Mouse (Mus musculus): ENCODE measurements at regions not wholly inside any gene's neighbourhood (a gene's known extent, or its start where the extent isn't known, plus 50 kb on each side); places are given as distances from the start of the nearest gene placed in this dataset.
"Not testable (repeated sequence)": the region's sequence is repeated elsewhere in the genome, so short reads cannot be mapped to it uniquely, and the experiment has no call there.

DNA sequence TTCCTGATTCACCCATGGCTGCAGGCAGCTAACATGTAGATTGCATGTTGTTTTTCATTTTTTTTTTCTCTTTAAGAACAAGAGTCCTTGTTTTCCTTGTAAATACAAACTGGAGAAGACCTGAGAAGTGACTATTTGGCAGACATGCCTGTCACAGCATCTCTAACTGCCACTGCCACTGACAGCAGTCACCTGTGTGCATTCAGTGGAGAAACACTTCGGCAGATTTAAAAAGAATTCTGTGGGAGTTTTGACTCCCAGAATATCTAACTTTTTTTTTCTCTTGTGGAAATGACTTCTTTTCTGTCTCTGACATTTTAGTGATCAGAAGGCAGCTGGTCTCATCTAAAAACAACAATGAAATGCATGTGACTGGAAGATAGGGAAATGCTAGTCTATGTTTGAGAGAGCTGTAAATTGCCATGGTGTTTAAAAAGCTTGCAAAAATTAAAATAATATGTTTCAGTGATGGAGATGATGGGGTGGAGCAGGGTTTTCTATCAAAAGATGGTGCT lies 526.0 kb upstream of the Agtr1b start:
- no peak for DNase-seq (ENCODE audit: low read depth)

DNA sequence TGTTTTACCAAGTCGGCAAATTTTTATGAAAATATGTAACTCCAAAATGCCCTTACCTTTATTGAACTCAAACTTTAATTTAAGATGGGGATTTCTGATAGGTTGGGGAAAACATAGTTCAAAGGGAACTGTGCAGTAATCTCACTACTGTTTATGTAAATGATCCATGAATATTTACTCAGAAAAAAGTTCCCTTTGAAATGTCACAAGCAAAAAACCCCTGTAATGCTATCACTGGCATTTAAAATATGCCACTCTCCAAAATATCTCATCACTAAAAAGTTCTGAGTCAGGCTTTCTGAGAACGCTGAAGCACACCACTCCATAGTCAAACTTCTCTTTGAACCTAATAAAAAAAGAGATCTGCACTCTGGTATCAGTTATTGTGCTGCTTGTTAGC lies 497.3 kb upstream of the Agtr1b start:
- DNase-seq (ENCODE audit: low read depth) = no peak

DNA sequence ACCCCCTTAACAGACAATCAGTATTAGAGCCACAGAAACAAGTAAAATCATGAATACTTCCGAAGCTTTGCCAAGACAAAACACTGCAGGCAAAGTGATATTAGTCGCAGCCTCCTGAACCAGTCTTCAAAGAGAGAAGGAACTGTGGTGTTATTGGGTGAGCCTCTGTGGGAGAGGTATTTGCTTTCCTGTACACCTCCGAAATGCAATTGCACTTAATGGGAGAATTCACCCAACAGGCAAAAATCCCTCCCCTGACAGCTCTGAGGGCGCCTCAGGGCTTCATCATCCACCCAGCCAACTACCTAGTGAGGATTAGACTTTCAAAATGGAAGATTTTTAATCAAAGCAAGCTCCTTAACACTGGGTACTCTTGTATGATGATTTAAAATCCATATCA lies 464.1 kb upstream of the Agtr1b start:
- DNase-seq (ENCODE audit: low read depth) = no peak

DNA sequence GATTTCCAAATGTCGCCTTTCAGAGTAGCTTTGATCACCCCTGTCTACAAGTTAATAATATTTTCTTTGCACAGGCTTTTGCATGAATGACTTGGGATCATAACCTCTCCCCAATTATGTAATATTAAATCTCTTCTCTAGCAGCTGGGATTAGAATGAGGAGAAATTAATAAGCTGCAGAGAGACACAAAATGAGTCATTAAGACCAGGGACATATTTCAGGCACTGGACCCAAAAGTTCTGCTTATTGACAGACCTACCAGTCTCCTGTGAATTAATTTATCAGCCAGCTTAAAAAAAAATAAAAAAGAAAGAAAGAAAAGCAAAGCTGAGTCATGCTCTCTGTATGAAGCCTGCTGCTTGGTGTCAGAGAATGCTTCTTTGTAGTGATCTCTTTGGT lies 462.4 kb upstream of the Agtr1b start:
- no peak for DNase-seq (ENCODE audit: low read depth)

DNA sequence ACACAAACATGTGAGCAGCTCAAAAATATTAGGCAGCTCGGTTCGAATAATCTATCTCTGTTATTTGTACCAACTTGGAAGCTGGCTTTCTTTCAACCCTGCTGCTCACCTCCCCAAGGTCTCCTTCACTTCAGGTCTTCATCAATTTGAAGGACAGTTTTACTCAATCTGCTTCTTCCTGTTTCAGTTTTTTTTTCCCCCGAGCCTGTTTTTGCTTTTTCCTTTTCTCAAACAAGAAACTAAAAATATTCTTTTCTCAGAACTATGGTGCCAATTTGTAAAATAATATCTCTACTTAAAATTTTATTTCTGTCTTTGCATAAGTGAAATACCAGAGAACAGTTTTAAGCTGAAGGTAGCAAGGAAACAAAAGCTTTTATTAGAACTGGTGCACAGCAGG lies 461.8 kb upstream of the Agtr1b start:
- no peak for DNase-seq (ENCODE audit: low read depth)

DNA sequence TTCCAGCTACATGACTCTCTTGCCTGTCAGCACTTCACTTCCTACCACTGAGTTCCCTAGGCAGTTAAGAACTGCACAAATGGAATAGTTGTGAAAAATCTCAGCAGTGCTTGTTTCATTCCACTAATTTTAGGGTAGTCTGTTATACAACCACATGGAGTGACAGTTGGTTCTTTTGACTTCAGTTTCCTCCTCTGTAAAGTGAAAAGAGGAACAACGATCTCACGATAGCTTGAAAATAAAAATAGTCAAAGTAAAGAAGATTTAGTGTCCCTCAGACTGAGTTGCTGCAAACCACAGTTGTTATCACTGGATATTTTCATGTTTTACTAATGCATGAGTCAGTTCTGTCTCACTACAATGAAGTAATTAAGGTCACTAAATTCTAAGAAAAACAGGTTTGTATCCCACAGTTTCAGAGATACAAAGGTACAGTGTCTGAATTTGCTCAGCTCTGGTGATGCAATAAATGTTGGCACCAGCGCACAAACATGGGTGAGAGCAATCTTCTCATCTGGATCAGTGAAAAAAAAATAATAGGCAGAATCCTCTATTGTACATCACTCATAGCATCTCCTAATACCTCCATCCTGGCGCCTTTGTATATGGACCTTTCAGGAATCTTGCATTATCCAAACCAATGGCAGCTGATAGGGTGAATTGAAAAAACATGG lies 458.8 kb upstream of the Agtr1b start:
- no peak for DNase-seq (ENCODE audit: low read depth)

DNA sequence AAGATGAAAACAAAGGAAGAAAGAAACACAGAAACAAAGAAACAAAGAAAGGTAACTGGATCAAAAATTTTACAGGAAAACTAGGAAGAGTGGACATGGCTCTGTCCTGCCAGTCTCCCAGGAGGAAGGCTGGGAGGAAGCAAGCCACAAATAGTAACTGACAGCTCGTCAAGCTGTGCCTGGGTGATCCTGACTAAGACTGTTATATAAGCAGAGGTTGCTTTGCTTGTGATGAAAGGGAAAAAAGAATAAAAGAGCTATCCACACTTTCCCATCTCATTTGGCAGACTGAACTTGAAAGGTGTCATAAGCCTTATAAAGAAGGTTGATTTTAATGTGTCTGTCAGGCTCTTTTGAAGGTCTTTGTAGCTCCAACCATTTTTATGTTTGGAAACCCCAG lies 455.2 kb upstream of the Agtr1b start:
- no peak for DNase-seq (ENCODE audit: low read depth)

DNA sequence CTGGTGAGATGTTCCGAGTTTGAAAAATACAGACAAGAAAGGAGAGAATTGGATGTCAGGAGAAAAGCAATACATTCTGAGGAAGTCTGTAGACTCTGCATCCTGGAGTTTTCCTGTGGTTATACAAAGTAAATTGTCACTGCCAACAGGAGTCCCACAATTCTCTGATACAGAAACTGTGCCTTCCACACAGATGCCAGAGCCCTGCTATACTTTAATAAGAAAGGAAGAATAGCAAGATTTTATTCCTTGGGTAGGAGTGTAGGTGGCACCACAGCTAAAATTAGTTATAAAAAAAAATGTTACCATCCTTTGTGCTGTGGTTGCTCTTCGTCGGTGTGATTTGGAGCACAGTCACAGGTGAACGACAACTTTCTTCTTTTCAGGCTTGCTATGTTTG lies 454.7 kb upstream of the Agtr1b start:
- no peak for DNase-seq (ENCODE audit: low read depth)

DNA sequence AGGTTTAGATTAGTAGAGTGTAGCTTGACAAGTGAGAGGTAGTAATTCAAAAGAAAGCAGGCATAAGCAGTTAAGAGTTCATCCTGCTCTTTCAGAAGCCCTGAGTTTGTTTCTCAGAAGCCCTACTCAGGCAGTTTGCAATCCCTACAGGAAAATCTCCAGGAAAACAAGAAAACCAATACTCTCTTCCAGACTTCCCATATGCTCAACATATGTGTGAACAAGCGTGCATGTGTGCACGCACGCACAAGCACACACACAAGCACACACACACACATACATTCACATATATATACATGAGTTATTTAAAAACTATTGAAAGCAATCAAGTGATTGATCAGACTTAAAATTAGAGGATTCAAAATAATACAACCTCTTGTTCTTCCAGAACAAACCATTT lies 453.1 kb upstream of the Agtr1b start:
- DNase-seq (ENCODE audit: low read depth) = no peak

DNA sequence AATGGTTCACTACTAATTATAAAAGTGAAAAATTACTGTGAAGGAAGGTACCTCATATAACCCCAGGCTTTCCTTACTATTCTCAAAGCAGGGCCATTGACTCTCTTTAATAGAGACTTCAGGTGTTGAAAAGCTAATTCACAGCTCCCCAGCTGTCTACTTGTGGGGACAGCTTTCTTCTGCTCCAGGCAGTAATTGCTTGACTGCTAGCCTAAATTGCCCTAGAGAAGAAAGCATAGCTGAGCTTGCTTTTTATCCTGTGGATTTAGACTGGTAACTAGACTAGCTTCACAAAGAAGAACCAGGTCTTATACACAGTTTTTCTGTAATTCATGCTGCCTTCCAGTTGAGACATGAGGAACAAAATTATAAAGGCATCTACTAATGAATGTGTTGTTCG lies 452.6 kb upstream of the Agtr1b start:
- DNase-seq (ENCODE audit: low read depth) = no peak

DNA sequence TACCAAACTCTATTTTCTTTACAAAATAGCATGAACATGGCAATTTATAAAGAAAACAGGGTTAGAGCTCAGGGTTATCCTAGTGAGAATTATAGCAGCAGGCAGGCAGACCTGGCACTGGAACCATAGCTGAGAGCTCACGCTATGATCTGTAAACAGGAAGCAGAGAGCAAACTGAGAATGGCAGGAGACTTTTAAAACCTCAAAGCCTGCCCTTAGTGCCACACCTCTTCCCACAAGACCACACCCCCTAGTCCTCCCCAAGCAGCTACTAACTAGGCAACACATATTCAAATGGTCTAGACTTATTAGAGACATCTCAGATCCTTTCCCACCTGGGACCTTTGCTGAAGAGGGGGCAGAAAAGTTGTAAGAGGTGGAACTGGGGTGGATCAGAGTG lies 449.6 kb upstream of the Agtr1b start:
- DNase-seq (ENCODE audit: low read depth) = peak; percentile 16

DNA sequence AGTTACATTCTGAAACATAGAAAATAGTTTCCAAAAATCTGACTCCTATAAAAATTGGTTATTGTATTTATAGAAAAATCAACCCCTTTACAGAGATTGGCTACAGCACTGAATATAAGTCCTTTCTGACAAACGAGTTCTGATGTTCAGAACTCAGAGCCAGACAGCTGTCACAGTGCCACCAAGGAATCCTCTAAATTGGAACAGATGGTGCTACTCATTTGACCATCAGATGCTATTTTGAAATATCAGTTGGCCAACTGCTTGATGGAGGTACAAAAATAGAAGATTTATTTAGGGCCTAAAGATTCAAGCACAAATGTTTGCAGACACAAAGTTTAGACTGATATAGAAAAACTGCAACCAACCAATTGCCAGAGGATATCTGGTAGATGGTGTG lies 427.3 kb upstream of the Agtr1b start:
- DNase-seq (ENCODE audit: low read depth) = no peak

DNA sequence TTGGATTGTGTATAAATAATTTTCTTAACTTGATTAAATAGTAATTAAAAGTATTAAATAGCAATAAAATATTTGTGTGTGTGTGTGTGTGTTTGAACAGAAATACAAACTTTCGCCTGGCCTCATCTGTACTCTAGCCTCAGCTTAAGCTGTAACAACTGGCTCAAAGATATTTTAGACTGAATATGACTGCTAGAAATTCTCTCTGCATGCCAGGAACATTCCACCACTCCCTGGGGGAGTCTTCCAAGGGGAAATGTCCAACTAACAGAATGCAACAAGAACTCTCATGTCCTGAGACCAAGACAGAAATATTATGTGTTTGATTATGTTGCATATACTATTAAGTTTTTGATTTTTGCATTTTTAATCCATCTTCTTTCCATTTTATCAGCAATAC lies 425.5 kb upstream of the Agtr1b start:
- DNase-seq (ENCODE audit: low read depth) = no peak

DNA sequence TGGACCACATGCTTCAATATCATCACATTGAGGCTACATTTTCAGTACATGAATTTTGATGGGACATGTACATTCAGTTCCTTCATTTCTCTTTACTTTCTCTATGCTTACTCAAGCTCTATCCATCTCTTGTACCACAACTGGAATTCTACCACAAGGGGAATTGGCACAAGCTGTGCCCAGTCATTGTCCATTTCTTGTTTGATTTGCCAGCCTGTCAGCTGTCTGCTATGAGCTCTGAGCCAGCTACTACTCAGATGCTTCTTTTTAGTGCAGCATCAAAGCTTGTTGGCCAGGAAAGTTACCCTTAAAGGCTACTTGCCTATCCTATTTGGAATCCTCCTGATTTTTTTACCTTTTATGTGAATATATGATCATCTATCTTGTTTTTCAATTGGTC lies 410.9 kb upstream of the Agtr1b start:
- no peak for DNase-seq (ENCODE audit: low read depth)

DNA sequence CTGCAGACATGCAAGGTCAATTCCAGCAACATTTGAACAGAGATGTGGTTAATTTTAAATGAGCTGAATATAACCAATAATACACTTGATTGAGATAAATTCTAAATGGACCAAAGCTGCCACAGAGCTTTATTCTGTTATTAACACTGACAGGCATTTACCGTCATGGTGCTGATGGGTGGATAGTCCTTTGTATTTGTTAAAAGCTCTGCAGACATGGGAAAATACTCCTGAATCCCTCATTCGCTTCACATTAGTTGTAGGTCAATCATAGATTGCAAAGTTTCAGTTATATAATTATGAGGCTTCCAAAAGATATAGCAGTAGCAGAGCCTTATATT lies 410.0 kb upstream of the Agtr1b start:
- no peak for DNase-seq (ENCODE audit: low read depth)

DNA sequence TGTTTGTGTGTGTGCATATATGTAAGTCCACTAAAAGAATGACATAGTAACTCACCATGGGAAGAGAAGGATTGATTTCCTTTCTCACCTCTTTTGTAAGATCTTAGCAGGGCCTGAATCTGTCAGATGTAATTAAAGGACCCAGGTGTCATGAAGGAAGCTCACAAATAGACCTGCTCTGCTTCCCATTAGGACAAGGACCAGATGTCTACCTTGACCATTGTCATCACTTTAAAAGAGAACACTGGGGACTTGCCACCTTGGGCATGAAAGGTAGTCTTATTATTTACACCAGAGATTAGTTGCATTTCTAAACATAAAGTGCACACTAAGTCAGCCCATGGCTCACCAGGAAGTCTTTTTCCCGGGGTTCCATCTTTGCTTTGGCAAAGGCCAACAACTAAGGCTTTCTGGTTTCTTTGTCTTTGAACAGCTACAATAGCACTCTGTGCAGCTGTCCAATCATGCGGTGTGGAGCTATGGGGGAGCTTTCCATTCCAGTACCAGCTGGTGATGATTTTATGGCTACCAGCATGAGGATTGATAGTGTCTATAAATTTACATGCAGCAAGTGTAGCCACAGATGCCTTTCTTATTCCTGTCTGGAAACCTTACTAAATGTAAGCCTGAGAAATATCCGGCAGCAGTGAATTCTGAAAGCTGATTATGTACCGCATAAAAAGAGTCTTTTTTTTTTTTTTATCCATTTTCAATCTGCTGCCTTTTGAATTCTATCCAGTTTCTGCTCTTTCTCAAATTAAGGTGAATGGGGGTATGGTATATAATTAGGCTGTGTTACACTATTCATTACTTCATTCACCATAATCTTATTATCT lies 409.4 kb upstream of the Agtr1b start:
- DNase-seq (ENCODE audit: low read depth) = no peak

DNA sequence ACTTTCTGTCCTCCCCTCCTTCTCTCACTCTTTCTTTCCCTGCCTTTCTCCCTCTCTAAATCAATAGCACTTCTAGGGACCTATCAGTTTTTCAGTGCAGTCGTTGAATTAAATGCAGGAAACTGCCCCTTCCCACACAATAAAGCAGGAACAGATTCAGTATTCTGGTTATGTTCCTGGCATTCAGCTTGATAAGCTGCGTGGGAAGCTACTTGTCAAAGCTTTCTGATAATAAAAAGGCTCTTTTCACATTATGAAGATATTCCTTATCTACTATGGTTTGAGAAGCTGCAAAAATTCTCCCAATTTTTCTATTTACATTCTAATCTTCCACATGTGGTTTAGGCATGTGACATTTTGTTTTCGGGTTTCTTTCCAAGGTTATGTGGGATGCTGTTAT lies 367.3 kb upstream of the Agtr1b start:
- no peak for DNase-seq (ENCODE audit: low read depth)

DNA sequence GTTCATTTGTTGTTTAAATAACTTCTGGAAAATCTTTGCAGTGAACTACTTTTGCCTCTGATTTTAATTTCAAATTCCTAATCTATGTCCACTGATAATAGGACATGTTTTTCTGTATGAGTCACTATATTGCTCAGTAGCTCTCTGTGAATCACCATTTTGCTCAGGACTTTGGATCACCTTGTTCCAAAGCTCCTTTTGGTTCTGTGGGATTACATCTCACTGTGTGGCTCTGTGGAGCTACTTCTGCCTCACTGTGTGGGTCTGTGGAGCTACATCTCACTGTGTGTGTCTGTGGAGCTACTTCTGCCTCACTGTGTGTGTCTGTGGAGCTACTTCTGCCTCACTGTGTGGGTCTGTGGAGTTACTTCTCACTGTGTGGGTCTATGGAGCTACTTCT lies 365.0 kb upstream of the Agtr1b start:
- DNase-seq (ENCODE audit: low read depth) = no peak

DNA sequence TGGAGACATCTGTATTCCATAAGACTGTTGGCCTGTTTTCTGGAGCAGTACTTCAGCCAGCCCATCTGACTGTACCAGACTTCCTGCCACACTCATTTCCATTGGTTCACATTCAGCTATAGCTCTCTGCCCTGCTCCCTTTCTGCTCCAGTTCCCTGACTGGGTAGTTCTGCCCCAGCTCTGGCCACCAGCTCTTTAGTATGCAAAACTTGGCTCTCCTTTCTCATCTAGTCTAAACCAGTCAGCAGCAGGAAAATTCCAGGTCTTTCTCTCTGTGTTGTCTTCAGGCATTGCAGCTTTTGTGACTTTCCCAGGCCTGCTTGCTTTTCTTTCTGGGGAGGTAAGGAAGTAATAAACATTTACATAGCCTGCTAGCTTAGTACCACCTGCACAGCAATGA lies 363.5 kb upstream of the Agtr1b start:
- no peak for DNase-seq (ENCODE audit: low read depth)

DNA sequence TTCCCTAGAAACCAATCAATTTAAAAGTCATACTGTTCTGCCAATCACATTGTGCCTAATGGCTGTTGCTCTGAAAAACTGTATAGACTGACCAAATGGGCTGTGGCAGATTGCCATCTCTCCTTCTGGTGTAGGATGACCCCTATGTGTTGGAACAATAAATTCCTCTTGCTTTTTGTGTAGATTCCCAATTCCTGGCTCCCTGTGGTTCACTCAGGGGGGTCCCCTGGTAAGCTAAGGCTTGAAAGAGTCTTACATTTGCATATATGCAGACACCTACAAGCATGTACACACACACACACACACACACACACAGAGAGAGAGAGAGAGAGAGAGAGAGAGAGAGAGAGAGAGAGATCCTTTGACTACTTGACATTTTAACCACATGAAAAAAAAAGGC lies 362.8 kb upstream of the Agtr1b start:
- DNase-seq (ENCODE audit: low read depth) = not testable (repeated sequence)

DNA sequence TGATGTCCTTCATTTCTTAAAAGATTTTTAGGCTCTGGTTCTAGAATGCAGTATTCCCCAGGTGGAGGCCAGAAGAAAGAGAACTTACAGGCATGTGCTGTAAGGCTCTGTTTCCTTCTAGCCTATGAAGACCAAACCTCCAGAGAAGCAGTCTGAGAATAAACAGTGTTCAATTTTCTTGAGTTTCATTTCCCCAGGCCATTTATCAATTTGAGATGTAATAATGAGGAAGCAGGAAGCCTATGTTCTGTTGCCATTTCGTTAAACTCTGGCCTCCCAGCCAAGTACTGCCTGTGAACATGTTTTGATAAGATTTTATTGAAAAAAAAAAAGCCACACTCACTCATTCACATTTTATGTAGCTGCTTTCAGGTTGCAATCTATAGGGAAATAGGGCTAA lies 347.7 kb upstream of the Agtr1b start:
- no peak for DNase-seq (ENCODE audit: low read depth)

DNA sequence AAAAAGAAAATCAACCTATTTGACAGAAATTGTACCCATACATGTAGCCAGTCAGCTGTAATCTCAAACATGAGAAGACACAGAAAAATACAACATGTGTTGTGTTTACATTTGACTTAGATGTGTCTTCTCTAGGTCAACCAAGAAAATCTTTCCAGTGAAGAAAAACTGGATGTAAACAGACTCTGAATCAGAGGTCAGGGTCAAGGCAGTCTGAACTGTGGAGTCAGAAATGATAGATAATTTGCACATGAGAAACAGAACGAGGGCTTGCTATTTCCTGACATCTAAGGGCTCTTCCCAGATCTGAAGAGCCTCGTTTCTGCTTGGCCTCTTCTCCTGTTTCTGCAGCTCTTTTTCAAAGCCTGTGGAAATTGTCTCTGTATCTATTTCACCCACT lies 342.7 kb upstream of the Agtr1b start:
- no peak for DNase-seq (ENCODE audit: low read depth)

DNA sequence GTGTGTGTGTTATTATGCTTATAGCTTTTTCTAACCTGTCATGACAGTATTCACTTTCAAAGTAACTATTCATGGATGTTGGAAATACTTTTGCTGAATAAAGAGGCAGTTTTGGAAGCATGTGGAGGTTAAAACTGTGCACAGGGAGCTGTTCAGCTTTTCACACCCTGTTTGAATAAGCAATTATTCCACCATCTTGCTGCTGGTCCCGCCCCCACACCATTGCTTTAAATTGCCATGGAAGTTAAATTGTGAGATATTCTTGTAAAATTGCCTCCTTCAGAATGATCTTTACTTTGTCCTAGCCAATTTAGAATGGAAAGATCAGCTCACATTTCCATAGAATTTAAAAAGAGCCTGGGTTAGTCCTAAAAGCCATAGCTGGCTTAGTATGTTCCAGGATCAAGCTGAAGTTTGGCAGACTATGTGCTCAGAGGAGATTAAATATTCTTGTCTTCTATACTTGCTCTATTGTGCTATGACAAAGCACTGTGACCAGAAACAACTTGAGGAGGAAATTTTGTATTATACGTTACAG lies 328.4 kb upstream of the Agtr1b start:
- DNase-seq (ENCODE audit: low read depth) = no peak
